Mouse (Mus musculus) heart, embryonic 16.5 days (tissue): ENCODE measurements around the gene Fbxo9. TPM values are rescaled to one million over a fixed set of nuclear protein-coding genes. Genes with fewer than 3 reads are reported as not detected.

Source experiments
- ATAC-seq: fragments of 200-750 bp; cut with Nextera tagmentation; replicated peaks from 2 replicates; pipeline ENCODE4 v1.8.0; 2017; ENCODE audit warnings: moderate number of reproducible peaks; ENCODE audit not compliant: insufficient read depth, low FRiP score; ENCODE audit errors: extremely low read depth
- H3K27ac ChIP-seq: fragments of 300-500 bp; sonication (generic); 2 replicates; pipeline ENCODE4 v1.5.1; 2014; ENCODE audit warnings: mild to moderate bottlenecking, low read length, control low read depth, moderate library complexity
- H3K27me3 ChIP-seq: fragments of 300-500 bp; sonication (generic); 2 replicates; pipeline ENCODE4 v1.6.1; 2014; ENCODE audit warnings: low read length, mixed read lengths; ENCODE audit not compliant: control insufficient read depth, insufficient read depth
- H3K36me3 ChIP-seq: fragments of 300-500 bp; sonication (generic); 2 replicates; pipeline ENCODE4 v1.6.1; 2014; ENCODE audit not compliant: control insufficient read depth, insufficient read depth
- H3K4me1 ChIP-seq: fragments of 300-500 bp; sonication (generic); 2 replicates; pipeline ENCODE4 v1.6.1; 2014; ENCODE audit warnings: low read length, mixed read lengths; ENCODE audit not compliant: control insufficient read depth, insufficient read depth
- H3K4me2 ChIP-seq: fragments of 300-500 bp; sonication (generic); 2 replicates; pipeline ENCODE4 v1.6.1; 2014; ENCODE audit warnings: low read depth, mild to moderate bottlenecking, control low read depth, low read length
- H3K4me3 ChIP-seq: fragments of 300-500 bp; sonication (generic); 2 replicates; pipeline ENCODE4 v1.5.1; 2014; ENCODE audit warnings: mild to moderate bottlenecking, control low read depth, low read length
- H3K9ac ChIP-seq: fragments of 300-500 bp; sonication (generic); 2 replicates; pipeline ENCODE4 v1.6.1; 2014; ENCODE audit warnings: low read length, control low read depth
- H3K9me3 ChIP-seq: fragments of 300-500 bp; sonication (generic); replicated peaks from 2 replicates; pipeline ENCODE4 v1.6.1; 2016; ENCODE audit warnings: low read length; ENCODE audit not compliant: control insufficient read depth
- WGBS: fragments of 180-500 bp; shearing (Covaris S2); extraction: QIAGEN DNeasy Blood & Tissue Kit; methylation state at CpG from one replicate; pipeline ENCODE4 v1.1.7; 2014; 5-methylcytosine and 5-hydroxymethylcytosine counted together
- polyA plus RNA-seq: library from polyadenylated mRNA; unstranded; fragments of >200 nt; fragmentation: Nextera tagmentation; extraction: Ambion mirVana; gene quantifications from 2 replicates; pipeline ENCODE4 v1.2.1, GENCODE M21; 2015

Fbxo9 gene
- polyA plus RNA-seq, 1 experiment from 2014 or later: 47.3 TPM

- Histone ChIP-seq H3K27ac (peak overlapping the region; percentile 92), H3K36me3 (no peaks in the 10 kb centered on the region), H3K9ac (peak overlapping the region; percentile 98), H3K4me2 (peak overlapping the region; percentile 81), H3K4me3 (peak overlapping the region; percentile 92), H3K27me3 (no peaks in the 10 kb centered on the region), H3K9me3 (no peaks in the 10 kb centered on the region), H3K4me1 (peaks cover 34% of the 10 kb centered on the region)
- WGBS: under 1% methylated on average over 14 of the region's 14 CpGs
- ATAC-seq: no peak
Measured at GRCm38 (mm10) chr9:78113538-78113885, 4.6 kb upstream of the Fbxo9 start.

- ATAC-seq: peak; percentile 68
- Histone ChIP-seq H3K4me1 (peaks cover 33% of the 10 kb centered on the region), H3K27ac (peak overlapping the region; percentile 92), H3K9ac (peak overlapping the region; percentile 98), H3K36me3 (no peaks in the 10 kb centered on the region), H3K9me3 (no peaks in the 10 kb centered on the region), H3K4me3 (peak overlapping the region; percentile 92), H3K27me3 (no peaks in the 10 kb centered on the region), H3K4me2 (peak overlapping the region; percentile 81)
- 2% methylated on average over 47 of the region's 47 CpGs for WGBS
Measured at GRCm38 (mm10) chr9:78112770-78113537, 4.1 kb upstream of the Fbxo9 start.

- no peak overlapping the region for H3K4me2 ChIP-seq
- H3K27me3 ChIP-seq: no peaks in the 10 kb centered on the region
- WGBS: 79% methylated on average over 2 of the region's 2 CpGs
- H3K27ac ChIP-seq: no peak overlapping the region
- H3K4me3 ChIP-seq: no peak overlapping the region
- H3K4me1 ChIP-seq: peaks cover 28% of the 10 kb centered on the region
- no peak overlapping the region for H3K9ac ChIP-seq
- no peaks in the 10 kb centered on the region for H3K9me3 ChIP-seq
- ATAC-seq: no peak
- H3K36me3 ChIP-seq: no peaks in the 10 kb centered on the region
Measured at GRCm38 (mm10) chr9:78111456-78111855, 2.6 kb upstream of the Fbxo9 start.

GRCm38 (mm10) chr9:78109656-78110055, 791 bp upstream of the Fbxo9 start:
- peak overlapping the region; percentile 67 for H3K4me2 ChIP-seq
- peak overlapping the region; percentile 94 for H3K4me3 ChIP-seq
- H3K27ac ChIP-seq: no peak overlapping the region
- 45% methylated on average over 5 of the region's 5 CpGs for WGBS
- no peaks in the 10 kb centered on the region for H3K9me3 ChIP-seq
- no peak for ATAC-seq
- peak overlapping the region; percentile 96; the same call in 1 of the 2 replicates for H3K9ac ChIP-seq
- H3K36me3 ChIP-seq: no peaks in the 10 kb centered on the region
- peaks cover 23% of the 10 kb centered on the region for H3K4me1 ChIP-seq
- H3K27me3 ChIP-seq: no peaks in the 10 kb centered on the region

GRCm38 (mm10) chr9:78107912-78108795, 711 bp downstream of the Fbxo9 start:
- Histone ChIP-seq H3K27me3 (no peaks in the 10 kb centered on the region), H3K4me2 (peak overlapping the region; percentile 67), H3K9me3 (no peaks in the 10 kb centered on the region), H3K9ac (peak overlapping the region; percentile 96), H3K36me3 (peaks cover 7% of the 10 kb centered on the region), H3K4me3 (peak overlapping the region; percentile 94), H3K4me1 (peaks cover 16% of the 10 kb centered on the region), H3K27ac (peak overlapping the region; percentile 94)
- ATAC-seq: peak; percentile 77
- under 1% methylated on average over 88 of the region's 88 CpGs for WGBS

- Histone ChIP-seq H3K4me3 (peak overlapping the region; percentile 94), H3K27me3 (no peaks in the 10 kb centered on the region), H3K4me1 (peaks cover 13% of the 10 kb centered on the region), H3K36me3 (peaks cover 7% of the 10 kb centered on the region), H3K9ac (peak overlapping the region; percentile 96), H3K4me2 (peak overlapping the region; percentile 67), H3K9me3 (no peaks in the 10 kb centered on the region), H3K27ac (peak overlapping the region; percentile 94)
- ATAC-seq: no peak
- WGBS: 15% methylated on average over 6 of the region's 6 CpGs
Measured at GRCm38 (mm10) chr9:78107582-78107911, 1.3 kb downstream of the Fbxo9 start.

GRCm38 (mm10) chr9:78106821-78107220, 2.0 kb downstream of the Fbxo9 start:
- Histone ChIP-seq H3K27me3 (no peaks in the 10 kb centered on the region), H3K9ac (no peak overlapping the region), H3K36me3 (peaks cover 7% of the 10 kb centered on the region), H3K4me1 (peaks cover 13% of the 10 kb centered on the region), H3K4me2 (no peak overlapping the region), H3K27ac (no peak overlapping the region), H3K4me3 (no peak overlapping the region), H3K9me3 (no peaks in the 10 kb centered on the region)
- 84% methylated on average over 4 of the region's 4 CpGs for WGBS
- ATAC-seq: no peak

- H3K4me1 ChIP-seq: peaks cover 13% of the 10 kb centered on the region
- no peaks in the 10 kb centered on the region for H3K27me3 ChIP-seq
- H3K27ac ChIP-seq: no peak overlapping the region
- H3K4me3 ChIP-seq: no peak overlapping the region
- no peak for ATAC-seq
- no peak overlapping the region for H3K4me2 ChIP-seq
- peaks cover 14% of the 10 kb centered on the region for H3K36me3 ChIP-seq
- 68% methylated on average over 6 of the region's 6 CpGs for WGBS
- no peaks in the 10 kb centered on the region for H3K9me3 ChIP-seq
- no peak overlapping the region for H3K9ac ChIP-seq
Measured at GRCm38 (mm10) chr9:78105501-78105932, 3.3 kb downstream of the Fbxo9 start.

GRCm38 (mm10) chr9:78104973-78105372, 3.9 kb downstream of the Fbxo9 start:
- H3K36me3 ChIP-seq: peaks cover 19% of the 10 kb centered on the region
- H3K27ac ChIP-seq: no peak overlapping the region
- H3K4me2 ChIP-seq: no peak overlapping the region
- H3K9ac ChIP-seq: no peak overlapping the region
- no peaks in the 10 kb centered on the region for H3K9me3 ChIP-seq
- H3K27me3 ChIP-seq: no peaks in the 10 kb centered on the region
- WGBS: 82% methylated on average over 6 of the region's 6 CpGs
- ATAC-seq: no peak
- peaks cover 13% of the 10 kb centered on the region for H3K4me1 ChIP-seq
- no peak overlapping the region for H3K4me3 ChIP-seq
